Mouse (Mus musculus): ENCODE data around the gene Crp.

DNA sequence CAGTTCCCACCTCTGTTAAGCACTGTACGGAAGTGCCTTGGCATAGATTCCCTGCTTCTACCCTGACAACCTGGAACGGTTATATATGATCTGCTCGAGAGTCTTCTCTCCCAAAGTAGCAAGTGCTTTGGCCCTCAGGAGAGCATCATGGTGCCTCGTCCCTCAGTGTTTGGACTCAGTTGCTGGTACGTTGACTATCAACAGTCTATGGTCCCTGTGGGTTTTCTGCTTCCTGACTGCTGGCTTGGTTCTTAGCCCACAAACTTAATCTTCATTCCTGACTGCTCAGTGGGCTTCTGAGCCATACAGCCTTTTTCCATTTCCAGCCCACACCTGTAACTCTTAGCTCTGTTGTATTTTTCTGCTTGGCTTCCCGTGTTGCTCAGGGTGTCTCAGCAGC lies 44.0 kb upstream of the Crp start:
- TF ChIP-seq CTCF (conservative IDR thresholded peaks at IDR 0.05; ENCODE audit: insufficient read depth, insufficient read length, low read depth, low read length) (no peak), POLR2A (IDR thresholded peaks at IDR 0.05; ENCODE audit: low read depth, low read length) (no peak)

All from kidney, adult 2 months (tissue).